Mouse (Mus musculus) leukemia stem cell, adult 10-12 weeks (primary cell): ENCODE data around the gene Ndufa10. TPM values are rescaled to one million over a fixed set of nuclear protein-coding genes. Genes with fewer than 3 reads are reported as not detected.

Source experiments
- polyA plus RNA-seq: library from polyadenylated mRNA; stranded (reverse); fragments of >175 nt; gene quantifications from 2 replicates; pipeline ENCODE4 v1.2.3, GENCODE M21; 2012; ENCODE audit warnings: low replicate concordance

Ndufa10 gene
- polyA plus RNA-seq, result 7.7 and 29.4 TPM in 2 replicates

DNA sequence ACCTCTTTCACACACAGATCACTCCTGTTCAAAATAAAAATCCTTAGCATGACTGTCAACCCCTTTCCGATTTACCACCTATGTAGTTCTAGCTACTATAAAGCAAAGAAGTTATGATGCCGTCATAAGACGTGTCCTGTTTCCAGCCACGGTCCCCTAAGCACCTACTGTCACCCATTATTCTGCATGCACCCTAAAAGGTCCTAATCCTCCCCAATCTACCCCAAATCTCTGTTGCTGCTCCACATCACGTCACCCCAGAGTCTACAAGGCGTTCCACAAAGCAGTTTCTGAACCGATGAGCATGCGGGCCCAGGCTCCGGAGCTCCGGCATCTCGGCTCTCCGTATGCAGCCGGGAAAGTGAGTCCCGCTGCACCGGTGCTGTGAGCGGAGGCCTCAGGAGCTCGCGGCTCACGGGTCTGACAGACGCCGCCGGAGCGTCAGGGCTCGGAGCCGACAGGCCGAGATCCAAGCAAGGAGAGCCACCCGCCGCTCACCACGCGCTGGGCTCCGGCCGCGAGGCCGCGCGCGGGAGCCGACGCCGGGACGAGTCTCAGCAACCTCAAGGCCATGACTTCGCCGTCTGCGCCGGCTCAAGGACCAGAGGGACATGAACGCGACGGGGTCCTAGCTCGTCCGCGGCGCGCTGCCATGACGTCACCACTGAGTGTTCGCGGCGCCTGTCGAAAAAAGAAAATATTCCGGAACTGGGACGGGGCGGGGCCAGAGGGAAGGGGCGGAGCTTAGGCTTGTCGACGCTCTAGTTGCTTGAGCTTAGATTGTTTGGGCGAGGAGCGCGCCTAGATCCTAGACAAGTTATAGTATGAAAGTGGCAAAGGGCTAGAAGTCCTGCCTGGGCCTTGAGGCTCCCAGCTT is at the start of gene Ndufa10:
Gene Ndufa10 (minus strand): TSS at position 696 of the 877 bp plus-strand sequence.

DNA sequence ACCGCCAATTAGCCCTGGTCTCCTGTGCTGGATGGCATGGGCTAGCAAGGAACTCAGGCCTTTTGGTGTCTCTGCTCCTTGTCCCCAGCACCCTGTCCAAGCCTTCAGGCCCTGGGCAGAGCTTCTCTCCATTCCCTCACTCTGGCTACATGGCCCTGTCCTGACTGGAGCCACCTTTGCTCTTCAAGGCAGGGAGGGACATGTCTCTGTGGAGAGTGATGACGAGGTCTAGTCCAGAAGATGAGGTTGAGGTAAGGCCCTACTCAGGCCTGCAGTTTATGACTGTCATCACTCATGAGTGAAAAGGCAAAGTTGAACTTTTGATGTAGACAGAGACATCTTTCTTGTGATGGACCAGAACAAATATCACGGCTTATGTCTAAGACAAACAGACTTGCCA is 44.9 kb upstream of the Ndufa10 start, which contains the start of gene Olfr1414:
Gene Olfr1414 (minus strand): TSS at position 101 of the 400 bp plus-strand sequence.

DNA sequence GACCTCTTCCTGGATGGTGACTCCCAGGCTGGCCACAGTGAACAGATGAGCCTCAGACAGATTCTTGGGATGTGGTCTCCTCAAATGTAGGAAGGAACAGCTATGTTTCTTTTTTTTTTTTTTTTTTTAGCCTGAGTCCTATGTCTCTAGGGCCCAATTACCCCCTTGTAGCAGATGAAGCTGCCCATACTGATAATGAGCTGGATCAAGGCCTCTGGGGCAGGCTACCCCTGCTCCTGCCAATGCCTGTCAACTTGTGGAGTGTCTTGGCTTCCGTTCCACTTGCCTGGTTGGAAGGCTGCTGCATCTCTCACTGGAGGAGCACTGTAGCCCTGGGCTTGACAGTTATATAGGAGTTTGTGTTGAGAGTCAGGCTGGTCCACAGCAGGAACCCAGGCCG is 22.3 kb upstream of the Ndufa10 start, which contains the start of gene Olfr1415:
Gene Olfr1415 (minus strand): TSS at position 101 of the 400 bp plus-strand sequence.

DNA sequence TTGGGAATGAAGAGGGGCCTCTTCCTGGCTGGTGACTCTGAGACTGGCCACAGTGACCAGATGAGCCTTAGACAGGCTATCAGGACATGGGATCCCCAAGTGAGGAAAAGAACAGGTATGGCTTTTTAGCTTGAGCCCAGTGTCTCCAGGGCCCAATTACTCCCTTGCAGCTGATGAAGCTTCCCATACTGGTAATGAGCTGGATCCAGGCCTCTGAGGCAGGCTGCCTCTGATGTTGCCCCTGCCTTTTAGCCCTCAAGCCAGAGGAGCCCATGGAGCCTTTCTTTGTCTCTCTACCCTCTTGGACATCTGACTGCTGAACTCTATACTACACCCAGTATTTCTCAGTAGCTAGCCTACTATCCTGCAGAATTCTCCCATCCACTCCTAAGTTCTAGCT is 11.4 kb upstream of the Ndufa10 start, which contains the start of gene Olfr1416:
Gene Olfr1416 (minus strand): TSS at position 101 of the 400 bp plus-strand sequence.

Other genes starting within 250 kb of the Ndufa10 start
- gene Olfr1416, start 11.3 kb upstream of the Ndufa10 start, polyA plus RNA-seq, result not detected in 2 replicates
- gene Olfr1415, start 22.2 kb upstream of the Ndufa10 start, polyA plus RNA-seq, result not detected in 2 replicates
- 0.06 TPM in 1 of 2 replicates, not detected in the other for gene Olfr1414, start 44.8 kb upstream of the Ndufa10 start, polyA plus RNA-seq
- gene Olfr1413, start 97.5 kb upstream of the Ndufa10 start, polyA plus RNA-seq, result not detected in 2 replicates
- gene Olfr1412, start 111.9 kb upstream of the Ndufa10 start, polyA plus RNA-seq, result not detected in 2 replicates
- 0.32 TPM in 1 of 2 replicates, not detected in the other for gene Olfr1411, start 120.6 kb upstream of the Ndufa10 start, polyA plus RNA-seq
- not detected in 2 replicates for gene Olfr1410, start 131.9 kb upstream of the Ndufa10 start, polyA plus RNA-seq
- gene Olfr12, start 143.9 kb upstream of the Ndufa10 start, polyA plus RNA-seq, result not detected in 2 replicates
- gene Cops9, start 168.1 kb upstream of the Ndufa10 start, polyA plus RNA-seq, result 20.3 and 30.2 TPM in 2 replicates
- not detected in 2 replicates for gene Otos, start 175.0 kb upstream of the Ndufa10 start, polyA plus RNA-seq